Mouse (Mus musculus): ENCODE data around the gene Lypd6b. TPM values are rescaled to one million over a fixed set of nuclear protein-coding genes. Genes with fewer than 3 reads are reported as not detected.

Lypd6b gene
- polyA plus RNA-seq, 1 experiment from 2014 or later: 2.0 TPM

GRCm38 (mm10) chr2:49912261-49912895, 124.9 kb downstream of the Lypd6b start:
- H3K27me3 ChIP-seq (ENCODE audit: insufficient read depth, poor library complexity, severe bottlenecking): no peaks in the 10 kb centered on the region
- H3K9me3 ChIP-seq: no peaks in the 10 kb centered on the region
- no peak for DNase-seq (ENCODE audit: low spot score)
- WGBS: 89% methylated on average over 3 of the region's 3 CpGs
- peaks cover 18% of the 10 kb centered on the region for H3K4me1 ChIP-seq
- H3K36me3 ChIP-seq: no peaks in the 10 kb centered on the region
- H3K4me3 ChIP-seq: no peak overlapping the region
- no peak overlapping the region for H3K27ac ChIP-seq

GRCm38 (mm10) chr2:49917489-49917888, 130.0 kb downstream of the Lypd6b start:
- no peaks in the 10 kb centered on the region for H3K27me3 ChIP-seq (ENCODE audit: insufficient read depth, poor library complexity, severe bottlenecking)
- H3K4me1 ChIP-seq: no peaks in the 10 kb centered on the region
- no peaks in the 10 kb centered on the region for H3K9me3 ChIP-seq
- H3K4me3 ChIP-seq: no peak overlapping the region
- WGBS: 77% methylated on average over 10 of the region's 10 CpGs
- no peak overlapping the region for H3K27ac ChIP-seq
- no peaks in the 10 kb centered on the region for H3K36me3 ChIP-seq
- DNase-seq (ENCODE audit: low spot score): no peak

DNA sequence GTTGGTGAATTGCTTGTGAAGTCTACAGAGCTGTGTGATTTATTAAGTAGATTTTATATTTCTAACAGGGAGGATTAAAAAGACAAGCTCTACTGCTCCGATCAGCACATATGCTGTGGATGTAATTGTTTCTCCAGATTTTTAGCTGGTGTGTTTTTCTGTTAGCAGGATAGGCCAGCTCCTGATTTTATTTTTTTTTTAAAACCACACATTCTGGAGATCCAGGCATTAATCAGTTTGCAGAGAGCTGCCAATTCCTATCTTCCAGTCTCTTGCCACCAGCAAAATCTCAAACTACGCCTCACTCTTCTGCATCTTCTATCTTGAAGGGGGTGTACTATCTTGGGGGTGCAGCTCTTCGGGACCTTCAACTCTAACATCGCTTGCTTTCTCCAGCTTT, 130.6 kb downstream of the Lypd6b start:
- Histone ChIP-seq H3K4me1 (no peaks in the 10 kb centered on the region), H3K4me3 (no peak overlapping the region), H3K36me3 (no peaks in the 10 kb centered on the region), H3K27ac (no peak overlapping the region), H3K27me3 (ENCODE audit: insufficient read depth, poor library complexity, severe bottlenecking) (no peaks in the 10 kb centered on the region), H3K9me3 (no peaks in the 10 kb centered on the region)
- WGBS: 72% methylated on average over 4 of the region's 4 CpGs
- DNase-seq (ENCODE audit: low spot score): no peak

DNA sequence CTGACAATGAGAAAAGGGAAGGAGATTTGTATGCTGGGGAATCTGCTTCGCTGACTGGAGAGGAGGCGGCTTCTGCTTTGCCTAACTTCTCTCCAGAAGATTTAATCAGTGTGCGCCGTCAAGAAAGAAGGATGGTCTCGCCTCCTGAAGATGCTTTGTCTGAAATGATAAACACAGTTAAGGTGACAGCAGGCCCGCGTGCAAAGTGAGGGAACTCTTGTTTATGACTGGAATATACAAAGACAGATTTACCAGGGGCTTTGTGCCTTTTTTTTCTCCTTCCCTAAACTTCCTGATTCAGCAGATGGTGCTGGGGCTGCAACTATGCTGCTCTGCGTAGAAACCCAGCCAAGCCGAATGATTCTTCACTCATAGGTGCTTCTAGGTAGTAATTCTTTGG, 131.2 kb downstream of the Lypd6b start:
- H3K27me3 ChIP-seq (ENCODE audit: insufficient read depth, poor library complexity, severe bottlenecking): no peaks in the 10 kb centered on the region
- WGBS: 45% methylated on average over 9 of the region's 9 CpGs
- no peaks in the 10 kb centered on the region for H3K36me3 ChIP-seq
- no peak for DNase-seq (ENCODE audit: low spot score)
- no peaks in the 10 kb centered on the region for H3K9me3 ChIP-seq
- no peak overlapping the region for H3K27ac ChIP-seq
- no peaks in the 10 kb centered on the region for H3K4me1 ChIP-seq
- no peak overlapping the region for H3K4me3 ChIP-seq

DNA sequence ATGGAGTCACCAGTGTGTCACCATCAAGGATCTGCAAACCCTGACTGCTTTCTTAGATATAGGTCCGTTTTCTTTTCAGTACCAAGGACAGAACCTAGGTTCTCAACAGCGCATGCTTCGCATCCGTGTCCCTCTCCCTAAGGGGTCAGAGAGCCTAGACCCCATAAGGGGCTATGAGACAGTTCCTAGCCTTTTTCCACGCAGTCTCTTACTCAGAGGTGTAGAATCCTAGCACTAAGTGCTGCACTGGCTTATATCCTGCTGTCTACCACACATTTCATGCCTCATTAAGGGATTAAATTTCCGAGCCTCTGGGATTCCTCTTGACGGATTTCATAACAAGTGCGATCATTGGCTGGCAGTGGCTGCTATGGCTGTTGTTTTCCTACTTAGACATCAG, 134.5 kb downstream of the Lypd6b start:
- Histone ChIP-seq H3K9me3 (no peaks in the 10 kb centered on the region), H3K27ac (no peak overlapping the region), H3K4me3 (no peak overlapping the region), H3K36me3 (no peaks in the 10 kb centered on the region), H3K4me1 (0 out of 2 replicates have a peak, but pooled peaks cover 6% of the 10 kb centered on the region), H3K27me3 (ENCODE audit: insufficient read depth, poor library complexity, severe bottlenecking) (no peaks in the 10 kb centered on the region)
- WGBS: 52% methylated on average over 8 of the region's 8 CpGs
- DNase-seq (ENCODE audit: low spot score): no peak

- Histone ChIP-seq H3K9me3 (no peaks in the 10 kb centered on the region), H3K27ac (no peak overlapping the region), H3K27me3 (ENCODE audit: insufficient read depth, poor library complexity, severe bottlenecking) (no peaks in the 10 kb centered on the region), H3K4me1 (0 out of 2 replicates have a peak, but pooled peaks cover 6% of the 10 kb centered on the region), H3K36me3 (no peaks in the 10 kb centered on the region), H3K4me3 (no peak overlapping the region)
- DNase-seq (ENCODE audit: low spot score): no peak
- WGBS: 76% methylated on average over 4 of the region's 4 CpGs
Observed at GRCm38 (mm10) chr2:49922810-49923209, 135.3 kb downstream of the Lypd6b start.

- Histone ChIP-seq H3K9me3 (no peaks in the 10 kb centered on the region), H3K36me3 (no peaks in the 10 kb centered on the region), H3K27ac (no peak overlapping the region), H3K27me3 (ENCODE audit: insufficient read depth, poor library complexity, severe bottlenecking) (no peaks in the 10 kb centered on the region), H3K4me1 (0 out of 2 replicates have a peak, but pooled peaks cover 6% of the 10 kb centered on the region), H3K4me3 (no peak overlapping the region)
- DNase-seq (ENCODE audit: low spot score): no peak
- WGBS: 81% methylated on average over 5 of the region's 5 CpGs
Observed at GRCm38 (mm10) chr2:49926186-49926585, 138.7 kb downstream of the Lypd6b start.

- whole genome bisulfite sequencing: 69% methylated on average over 1 of the region's 1 CpGs
- Histone ChIP-seq H3K27me3 (ENCODE audit: insufficient read depth, poor library complexity, severe bottlenecking) (no peaks in the 10 kb centered on the region), H3K4me3 (no peak overlapping the region), H3K27ac (no peak overlapping the region), H3K9me3 (no peaks in the 10 kb centered on the region), H3K36me3 (no peaks in the 10 kb centered on the region), H3K4me1 (0 out of 2 replicates have a peak, but pooled peaks cover 6% of the 10 kb centered on the region)
- DNase-seq (ENCODE audit: low spot score): no peak
Observed at GRCm38 (mm10) chr2:49927362-49927761, 139.9 kb downstream of the Lypd6b start.

GRCm38 (mm10) chr2:49929931-49930330, 142.4 kb downstream of the Lypd6b start:
- WGBS: 73% methylated on average over 3 of the region's 3 CpGs
- H3K4me3 ChIP-seq: no peak overlapping the region

DNA sequence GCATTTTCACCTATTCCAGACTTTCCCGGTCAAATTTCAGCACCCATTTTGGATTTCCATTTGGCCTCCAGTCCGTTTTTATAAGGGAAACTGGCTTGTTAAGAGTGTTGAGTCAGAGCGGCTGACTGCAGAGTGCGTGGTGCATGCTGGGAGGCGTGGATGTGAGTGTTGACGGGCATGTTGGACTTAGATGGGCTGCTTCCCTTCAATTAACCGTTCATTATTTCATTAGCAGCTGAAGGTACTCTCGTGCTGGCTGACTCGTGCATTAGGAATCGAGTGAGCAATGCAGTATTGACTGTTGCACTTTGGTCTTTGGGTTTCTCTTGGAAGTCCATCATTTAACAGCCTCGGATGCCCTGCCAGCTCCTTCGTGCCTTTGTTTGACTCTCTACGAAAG, 150.1 kb downstream of the Lypd6b start:
- Histone ChIP-seq H3K9me3 (no peaks in the 10 kb centered on the region), H3K27me3 (ENCODE audit: insufficient read depth, poor library complexity, severe bottlenecking) (no peaks in the 10 kb centered on the region), H3K4me3 (no peak overlapping the region), H3K4me1 (no peaks in the 10 kb centered on the region), H3K36me3 (no peaks in the 10 kb centered on the region), H3K27ac (no peak overlapping the region)
- no peak for DNase-seq (ENCODE audit: low spot score)
- WGBS: 67% methylated on average over 13 of the region's 13 CpGs

More at GRCm38 (mm10) chr2:49929931-49930330, 142.4 kb downstream of the Lypd6b start:
- Histone ChIP-seq H3K27ac (no peak overlapping the region), H3K36me3 (no peaks in the 10 kb centered on the region), H3K27me3 (ENCODE audit: insufficient read depth, poor library complexity, severe bottlenecking) (no peaks in the 10 kb centered on the region), H3K4me1 (no peaks in the 10 kb centered on the region), H3K9me3 (no peaks in the 10 kb centered on the region)
- DNase-seq (ENCODE audit: low spot score): no peak

- H3K36me3 ChIP-seq: no peaks in the 10 kb centered on the region
- no peak overlapping the region for H3K4me3 ChIP-seq
- no peaks in the 10 kb centered on the region for H3K9me3 ChIP-seq
- H3K4me1 ChIP-seq: no peaks in the 10 kb centered on the region
- no peak for DNase-seq (ENCODE audit: low spot score)
- no peaks in the 10 kb centered on the region for H3K27me3 ChIP-seq (ENCODE audit: insufficient read depth, poor library complexity, severe bottlenecking)
- WGBS: 82% methylated on average over 8 of the region's 8 CpGs
- no peak overlapping the region for H3K27ac ChIP-seq
Observed at GRCm38 (mm10) chr2:49938246-49938645, 150.8 kb downstream of the Lypd6b start.

DNA sequence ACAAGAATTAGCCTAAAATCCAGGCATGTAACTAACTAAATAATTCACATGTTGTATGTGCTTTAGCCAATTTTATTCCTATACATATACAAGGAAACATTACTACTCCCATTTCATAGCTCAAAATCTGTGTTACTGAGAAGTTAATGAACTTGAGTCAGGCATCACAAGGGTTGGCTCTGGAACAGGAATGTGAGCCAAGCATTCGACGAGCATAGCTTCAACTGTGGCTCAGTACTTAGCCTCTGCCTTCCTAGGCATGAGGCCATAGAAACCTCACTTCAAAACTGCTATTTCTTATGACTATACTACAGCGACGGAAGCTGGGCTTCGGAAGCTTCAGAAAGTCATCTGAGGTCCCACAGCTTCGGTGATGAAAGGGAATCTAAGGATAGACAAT, 152.9 kb downstream of the Lypd6b start:
- Histone ChIP-seq H3K4me1 (no peaks in the 10 kb centered on the region), H3K27ac (no peak overlapping the region), H3K36me3 (no peaks in the 10 kb centered on the region), H3K4me3 (no peak overlapping the region), H3K27me3 (ENCODE audit: insufficient read depth, poor library complexity, severe bottlenecking) (no peaks in the 10 kb centered on the region), H3K9me3 (no peaks in the 10 kb centered on the region)
- 85% methylated on average over 6 of the region's 6 CpGs for WGBS
- DNase-seq (ENCODE audit: low spot score): no peak

- no peaks in the 10 kb centered on the region for H3K9me3 ChIP-seq
- H3K4me1 ChIP-seq: no peaks in the 10 kb centered on the region
- no peak overlapping the region for H3K27ac ChIP-seq
- DNase-seq (ENCODE audit: low spot score): no peak
- H3K4me3 ChIP-seq: no peak overlapping the region
- H3K36me3 ChIP-seq: no peaks in the 10 kb centered on the region
- 59% methylated on average over 5 of the region's 5 CpGs for WGBS
- no peaks in the 10 kb centered on the region for H3K27me3 ChIP-seq (ENCODE audit: insufficient read depth, poor library complexity, severe bottlenecking)
Observed at GRCm38 (mm10) chr2:49942100-49942499, 154.6 kb downstream of the Lypd6b start.

DNA sequence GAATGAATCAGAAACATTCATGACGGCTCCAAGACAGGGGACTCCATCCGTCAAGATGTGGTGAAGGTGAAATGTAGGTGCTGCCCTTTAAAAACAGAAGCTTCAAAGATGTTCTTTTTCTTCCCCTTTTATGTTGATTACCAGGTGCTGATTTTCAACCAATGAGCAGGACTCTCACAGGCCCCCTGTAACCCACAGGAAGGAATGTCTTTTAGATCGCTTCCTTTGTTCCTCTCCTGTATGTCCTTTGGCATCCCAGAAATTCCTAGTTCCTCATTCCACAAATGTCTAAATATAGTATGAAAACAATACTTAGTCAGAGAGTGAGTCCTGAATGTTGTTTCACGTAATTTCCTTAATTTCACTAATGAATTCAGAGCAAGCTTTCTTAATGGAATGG, 164.2 kb downstream of the Lypd6b start:
- Histone ChIP-seq H3K27me3 (ENCODE audit: insufficient read depth, poor library complexity, severe bottlenecking) (no peaks in the 10 kb centered on the region), H3K9me3 (no peaks in the 10 kb centered on the region), H3K27ac (0 out of 2 replicates have a peak overlapping the region, but pooled peaks have one; percentile 6), H3K4me1 (peaks cover 16% of the 10 kb centered on the region), H3K36me3 (peaks cover 9% of the 10 kb centered on the region; the same call in 1 of the 2 replicates), H3K4me3 (no peak overlapping the region)
- no peak for DNase-seq (ENCODE audit: low spot score)
- 44% methylated on average over 4 of the region's 4 CpGs for WGBS
